Mouse (Mus musculus) cerebellum, adult 11 months (tissue): Measurements from ENCODE around the gene Pou4f2.

Experiments
- DNase-seq: peaks from one replicate; pipeline ENCODE4 v3.0.0; 2022

Gene Pou4f2

DNA sequence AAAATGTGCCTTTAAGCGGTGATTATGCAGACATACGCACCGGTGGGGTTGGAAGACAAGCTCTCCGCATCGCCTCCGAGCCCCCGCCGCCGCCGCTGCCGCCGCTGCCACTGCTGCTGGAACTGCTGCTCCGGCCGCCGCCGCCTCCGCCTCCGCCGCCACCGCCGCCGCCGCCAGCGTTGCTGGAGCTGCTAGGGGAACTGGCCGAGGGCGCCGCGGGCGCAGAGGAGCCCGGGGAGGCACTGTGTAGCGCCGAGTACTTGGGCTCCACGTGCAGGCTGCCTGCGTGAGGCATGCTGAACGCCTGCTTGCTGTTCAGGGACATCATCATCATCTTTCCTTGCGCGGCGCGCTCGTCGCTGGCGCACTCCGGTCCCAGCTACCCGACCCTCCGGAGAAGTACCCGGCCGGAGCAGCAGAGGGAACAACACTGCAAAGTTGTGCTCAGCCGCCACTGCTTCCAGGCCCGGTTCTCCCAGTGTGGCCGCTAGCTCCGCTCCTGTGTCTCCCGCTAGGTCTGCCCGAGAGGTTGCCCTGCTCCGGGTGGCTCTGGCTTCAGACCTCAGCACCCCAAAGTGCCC, at the start of gene Pou4f2:
Gene Pou4f2, minus strand, starts transcription at position 575 of the 581 bp plus-strand sequence.
- DNase-seq: no peak

DNA sequence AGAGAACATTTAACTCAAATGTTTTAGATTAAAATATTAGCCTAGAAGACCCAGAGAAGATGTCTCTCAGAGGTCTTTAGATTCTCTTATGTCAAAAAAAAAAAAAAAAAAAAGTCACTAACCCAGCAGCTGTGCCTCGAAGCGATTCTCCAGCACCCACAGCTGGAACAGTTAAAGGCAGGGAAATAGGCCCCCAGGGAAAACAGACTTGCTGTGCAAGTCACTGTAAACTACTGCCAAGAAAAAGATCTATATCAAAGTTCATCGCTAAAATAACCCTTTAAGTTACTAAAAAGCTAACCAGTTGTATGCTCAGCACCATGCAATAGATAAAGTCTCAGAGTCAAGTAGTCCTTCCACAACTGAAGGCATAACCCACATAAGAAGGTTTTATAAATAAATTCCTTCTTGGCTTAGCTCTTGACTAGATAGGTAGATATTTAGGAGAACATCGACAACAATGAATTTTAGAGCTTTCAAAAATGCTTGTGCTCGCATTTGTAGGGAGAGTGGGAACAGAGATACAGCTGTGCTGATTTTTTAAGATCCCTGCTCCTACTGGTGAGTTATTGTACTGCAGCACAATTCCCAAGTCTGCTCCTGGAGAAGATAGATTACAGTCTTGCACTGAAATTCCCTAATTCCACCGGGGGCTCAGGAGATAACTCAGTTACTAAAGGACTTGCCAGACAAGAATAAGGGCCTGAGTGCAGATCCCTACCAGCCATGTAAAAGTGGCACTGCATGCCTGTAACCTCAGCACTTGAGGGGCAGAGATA, 40.8 kb upstream of the Pou4f2 start:
- no peak for DNase-seq

DNA sequence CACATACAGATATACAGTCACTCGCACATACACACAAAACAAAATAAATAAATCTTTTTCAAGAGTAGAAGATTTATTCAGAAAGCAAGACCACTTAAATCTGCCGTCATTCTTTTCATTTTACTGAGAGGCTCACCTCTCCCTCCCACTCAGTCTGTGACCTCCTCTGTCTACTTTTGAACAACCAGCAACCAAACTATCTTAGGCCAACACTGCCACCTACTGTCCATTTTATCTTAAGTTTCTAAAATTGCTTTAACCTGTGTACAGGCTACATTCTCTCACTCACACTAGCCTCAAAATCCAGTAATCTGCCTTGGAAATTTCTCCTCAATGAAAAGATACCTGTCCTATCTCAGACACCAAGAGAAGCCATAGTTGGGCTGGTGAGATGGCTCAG, 31.4 kb upstream of the Pou4f2 start:
- DNase-seq: no peak

DNA sequence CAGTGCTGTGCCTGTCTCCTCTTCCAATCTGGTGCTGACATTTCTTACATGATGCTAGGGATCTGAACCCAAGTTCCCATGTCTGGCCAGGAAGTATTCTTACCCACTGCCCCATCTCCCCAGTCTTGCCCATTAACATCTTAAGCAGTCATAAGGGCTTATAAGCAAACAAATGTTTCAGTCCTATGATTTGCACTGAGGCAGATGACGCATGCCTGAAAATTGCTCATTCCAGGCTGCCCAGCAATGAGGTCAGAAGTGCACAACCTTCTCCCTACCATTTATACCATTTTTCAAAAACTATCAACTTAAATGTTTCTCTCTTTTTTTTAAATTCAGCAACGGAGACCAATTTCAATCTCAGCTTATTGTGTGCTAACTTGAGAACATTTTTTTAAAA, 27.5 kb upstream of the Pou4f2 start:
- no peak for DNase-seq

DNA sequence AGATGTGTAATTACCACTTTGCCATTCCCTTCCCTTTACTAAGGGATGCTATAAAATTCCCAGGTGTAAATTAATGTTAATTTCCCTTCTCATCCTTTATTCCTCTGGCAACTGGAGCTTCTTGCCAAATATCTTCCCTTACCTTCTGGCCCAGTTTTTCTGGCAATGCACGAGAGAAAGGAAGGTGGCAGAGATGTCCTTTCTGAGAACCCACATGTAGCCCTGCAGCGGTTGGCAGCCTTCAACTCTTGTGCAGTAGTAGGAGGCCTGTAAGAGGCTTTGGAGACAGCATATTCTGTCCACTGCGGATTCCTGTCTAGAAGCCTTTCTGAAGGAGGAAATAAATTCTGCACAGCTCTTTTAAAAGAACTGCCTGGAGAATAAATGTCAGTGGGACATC, 20.0 kb upstream of the Pou4f2 start:
- DNase-seq: no peak

DNA sequence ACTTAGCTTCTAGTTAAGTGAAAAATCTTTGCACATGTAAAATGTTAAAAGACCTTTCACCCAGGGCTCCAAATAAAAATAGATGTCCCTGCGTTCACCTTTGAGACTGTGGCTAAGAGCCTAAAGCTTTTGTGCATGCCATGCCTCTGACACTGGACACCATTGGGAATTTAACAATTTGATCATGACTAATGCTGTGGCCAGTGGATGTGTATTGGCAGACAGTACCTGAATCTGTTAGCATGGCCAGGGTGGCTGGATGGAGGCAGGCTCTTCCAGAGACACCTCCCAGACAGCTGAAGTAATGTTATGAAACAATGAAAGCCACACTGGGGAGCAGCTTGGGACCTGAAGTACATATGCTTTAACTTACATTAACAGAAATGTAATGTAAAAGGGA, 6.3 kb upstream of the Pou4f2 start:
- DNase-seq: no peak

DNA sequence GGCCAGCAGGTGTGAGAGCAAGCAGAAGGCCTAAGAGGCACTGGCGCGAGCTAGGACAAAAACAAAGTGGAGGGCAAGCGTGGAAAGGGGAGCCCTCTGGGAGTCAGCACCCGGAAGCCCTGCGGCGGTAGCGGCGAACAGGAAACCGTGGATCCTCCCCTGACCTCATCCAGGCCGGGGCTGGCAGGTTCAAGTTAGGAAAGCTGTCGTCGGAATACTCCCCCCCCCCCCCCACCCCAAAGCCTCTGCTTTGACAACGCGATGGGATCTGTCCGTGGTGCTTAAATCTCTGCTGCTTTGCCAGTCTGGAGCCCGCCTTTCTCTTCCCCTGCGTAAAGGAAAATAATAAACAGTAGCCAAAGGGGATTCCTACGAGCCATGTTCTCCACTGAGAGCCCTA, 1.7 kb upstream of the Pou4f2 start:
- no peak for DNase-seq

DNA sequence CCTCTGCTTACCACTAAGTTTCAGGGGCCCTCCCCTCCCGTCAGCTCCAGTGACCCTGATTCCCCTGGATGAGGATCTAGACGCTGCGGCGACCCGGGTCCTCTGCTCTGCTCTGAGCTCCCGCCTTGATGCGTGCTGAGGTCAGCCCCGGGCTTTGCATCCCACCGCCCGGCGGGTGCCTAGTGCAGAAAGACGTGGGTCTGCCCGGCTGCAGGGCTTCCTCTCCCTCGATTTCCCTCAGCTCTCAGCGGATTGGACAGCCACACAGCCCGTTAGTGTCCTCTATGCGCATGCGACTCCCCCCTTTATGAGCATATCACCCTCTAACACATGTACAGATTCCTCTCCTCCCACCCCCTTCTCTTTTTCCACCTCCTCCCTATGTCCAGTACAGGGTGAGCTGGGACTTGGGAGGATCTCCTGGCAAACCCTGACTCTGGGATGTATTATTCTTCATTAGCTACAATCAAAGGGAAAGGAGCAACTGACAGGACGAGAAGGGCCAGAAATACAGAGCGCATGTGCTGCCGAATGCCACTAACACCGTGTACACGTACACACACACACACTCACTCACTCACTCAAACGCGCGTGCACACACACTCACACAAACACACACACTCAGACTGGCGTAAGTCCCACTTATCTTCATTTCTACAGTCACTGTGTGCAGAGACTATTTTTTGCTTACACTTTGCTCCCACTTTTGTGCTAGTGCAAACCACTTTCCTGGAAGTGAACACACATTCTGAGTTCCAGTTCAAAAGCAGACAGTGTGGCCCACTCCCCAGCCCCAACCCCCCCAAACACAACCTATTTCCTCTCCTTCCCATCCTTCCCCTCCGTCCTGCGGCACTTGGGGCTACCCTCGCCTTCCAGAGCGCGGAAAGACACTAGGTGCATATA, 948 bp upstream of the Pou4f2 start:
- no peak for DNase-seq

DNA sequence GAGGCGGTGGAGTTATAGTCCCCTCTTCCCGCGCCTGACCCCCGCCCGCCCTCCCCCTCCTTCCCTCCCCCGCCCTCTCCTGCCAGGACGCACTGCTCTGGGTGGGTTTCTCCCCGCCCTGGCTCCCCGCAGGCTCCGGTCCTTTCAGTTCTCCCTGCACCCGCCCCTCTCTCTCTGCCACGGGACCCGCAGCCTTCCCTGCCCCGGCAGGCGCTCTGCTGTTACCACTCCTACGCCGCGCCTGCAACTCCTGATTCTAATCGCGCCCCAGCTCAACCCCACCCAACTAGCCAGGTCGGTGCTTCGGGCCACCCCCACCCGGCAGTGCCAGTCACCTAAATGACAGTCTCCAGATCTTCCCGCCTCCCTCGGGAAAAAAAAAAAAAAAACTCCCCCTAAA, 216 bp upstream of the Pou4f2 start:
- DNase-seq: no peak

DNA sequence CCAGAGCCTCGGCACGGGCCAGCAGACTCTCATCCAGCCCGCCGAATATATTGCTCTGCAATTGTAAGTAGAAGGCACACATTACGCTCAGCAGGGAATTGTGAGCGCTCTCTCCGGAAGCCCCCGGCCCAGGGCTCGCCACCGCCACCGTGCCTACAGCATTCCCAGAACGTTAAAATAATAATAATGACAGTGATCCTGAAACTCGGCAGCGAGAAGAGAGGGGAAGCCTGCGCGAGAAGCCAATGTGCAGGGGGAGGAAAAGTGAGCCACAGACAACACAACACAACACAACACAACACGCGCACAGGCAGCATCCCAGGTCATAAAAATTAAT, 853 bp downstream of the Pou4f2 start:
- DNase-seq: no peak

DNA sequence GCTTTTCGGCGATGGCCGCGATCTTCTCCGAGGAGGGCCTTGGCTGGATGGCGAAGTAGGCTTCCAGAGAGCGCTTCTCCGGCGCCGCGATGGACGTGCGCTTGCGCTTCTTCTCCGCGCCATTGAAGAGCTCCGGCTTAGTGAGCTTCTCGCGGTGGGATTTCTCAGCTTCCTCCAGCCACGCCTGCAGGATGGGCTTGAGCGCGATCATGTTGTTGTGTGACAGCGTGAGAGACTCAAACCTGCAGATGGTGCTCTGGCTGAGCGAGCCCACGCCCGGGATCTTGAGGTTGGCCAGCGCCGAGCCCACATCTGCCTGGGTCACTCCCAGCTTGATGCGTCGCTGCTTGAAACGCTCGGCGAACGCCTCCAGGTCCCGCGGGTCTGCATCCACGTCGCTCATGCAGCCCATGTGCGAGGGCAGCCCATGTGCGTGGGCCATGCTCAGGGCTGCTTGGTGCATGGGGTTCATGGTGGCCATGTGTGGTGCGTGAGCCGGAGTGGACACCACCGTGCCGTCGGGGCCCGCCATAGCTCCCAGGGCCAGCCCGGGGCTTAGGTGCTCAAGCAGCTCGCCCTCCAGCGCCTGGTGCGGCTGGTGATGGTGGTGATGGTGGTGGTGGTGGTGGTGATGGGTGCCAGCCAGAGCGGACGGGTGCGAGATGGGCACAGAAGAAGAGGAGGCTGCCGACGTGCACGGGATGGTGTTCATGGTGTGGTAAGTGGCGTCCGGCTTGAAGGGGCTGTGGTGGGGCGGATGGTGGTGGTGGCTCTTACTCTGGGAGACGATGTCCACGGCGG, 1.4 kb downstream of the Pou4f2 start:
- DNase-seq: no peak

DNA sequence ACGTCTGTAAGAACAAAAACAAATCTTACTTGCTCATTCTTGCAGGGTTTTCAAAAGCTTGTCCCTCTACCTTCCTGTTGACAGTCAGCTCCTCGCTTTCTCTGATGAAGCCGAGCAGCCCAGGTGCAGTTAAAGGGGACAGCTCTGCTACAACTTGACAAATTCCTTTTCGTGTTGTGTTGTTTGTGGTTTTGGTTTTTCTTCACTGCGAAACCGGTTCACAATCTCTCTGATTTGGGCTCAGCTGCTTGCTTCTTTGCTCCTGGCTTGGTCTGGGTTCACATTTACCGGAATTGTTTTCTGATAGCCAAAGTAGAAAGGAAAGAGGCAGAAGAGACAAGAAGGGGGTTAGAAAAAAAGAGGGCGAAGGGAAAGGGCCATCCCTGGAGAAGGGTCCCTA, 2.1 kb downstream of the Pou4f2 start:
- no peak for DNase-seq

DNA sequence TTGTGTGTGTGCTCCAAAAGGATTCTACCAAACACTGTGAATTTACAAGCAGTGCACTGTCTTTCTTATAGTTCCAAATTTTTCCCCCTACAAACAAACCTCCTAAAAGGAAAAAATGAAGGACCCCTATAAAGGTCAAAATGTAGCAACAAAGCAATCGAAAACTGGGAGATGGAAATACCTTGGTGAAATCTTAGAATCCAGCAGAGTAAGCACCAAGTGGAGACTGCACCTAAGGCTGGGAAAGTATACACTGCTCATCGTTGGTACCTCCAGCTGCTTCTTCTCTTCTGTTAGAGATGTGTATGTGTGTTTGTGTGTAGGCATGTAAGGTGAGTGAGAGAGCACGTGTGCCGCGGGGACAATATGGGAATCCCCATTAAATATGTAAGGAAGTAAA, 3.1 kb downstream of the Pou4f2 start:
- no peak for DNase-seq

DNA sequence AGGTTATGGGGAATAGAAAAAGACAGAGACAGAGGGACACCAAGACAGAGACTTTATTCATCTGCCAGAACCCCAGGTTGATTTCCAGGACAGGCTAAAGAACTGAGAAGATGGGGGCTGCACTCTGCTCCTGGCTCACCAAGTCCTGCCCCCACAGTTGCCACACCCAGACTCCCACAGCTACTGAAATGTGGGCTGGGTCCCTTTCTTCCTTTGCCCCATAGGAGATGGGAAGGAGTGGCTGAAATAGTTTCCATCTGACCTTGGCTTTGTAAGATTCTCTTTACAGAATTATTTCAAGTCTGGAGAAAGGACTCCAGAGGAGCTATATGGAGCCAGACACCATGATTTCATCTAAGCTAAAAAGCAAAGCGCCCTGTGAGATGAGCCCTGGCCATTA, 4.0 kb downstream of the Pou4f2 start:
- DNase-seq: no peak

DNA sequence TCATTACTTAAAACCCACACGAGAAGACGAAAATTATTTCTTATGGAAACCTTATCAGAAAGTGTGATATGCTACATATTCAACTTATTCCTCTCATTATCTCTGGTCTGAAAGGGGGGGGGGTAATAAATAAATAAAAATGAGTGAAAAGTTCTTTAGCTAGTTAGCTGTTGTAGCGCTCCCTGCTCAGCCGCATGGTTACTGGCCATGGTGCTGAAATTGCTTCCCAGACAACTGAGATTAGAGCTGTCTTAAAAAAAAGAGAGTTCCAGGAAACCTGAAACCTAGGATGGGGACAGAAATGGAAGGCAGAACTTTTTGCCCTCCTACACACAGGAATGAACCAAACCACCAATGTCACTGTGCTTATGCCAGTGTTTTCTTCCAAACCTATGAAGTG, 5.1 kb downstream of the Pou4f2 start:
- no peak for DNase-seq

DNA sequence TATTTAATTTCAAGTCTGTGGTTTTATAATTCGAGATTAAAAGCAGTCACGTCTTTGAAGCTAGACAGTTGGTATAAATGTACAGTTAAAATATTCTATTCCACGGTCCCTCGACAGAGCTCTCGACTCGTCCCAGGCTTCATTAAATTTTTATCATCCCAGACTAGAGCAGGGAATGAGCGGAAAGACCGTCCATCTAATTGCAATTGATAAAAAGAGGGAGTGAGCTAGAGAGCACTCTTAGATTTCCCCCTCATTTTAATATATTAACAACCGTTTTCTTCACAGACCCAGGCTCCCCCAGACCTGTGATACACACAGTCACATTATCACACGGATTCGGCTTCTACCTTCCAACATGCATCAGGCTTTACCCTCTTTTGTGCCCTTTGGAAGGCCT, 8.3 kb downstream of the Pou4f2 start:
- DNase-seq: no peak

DNA sequence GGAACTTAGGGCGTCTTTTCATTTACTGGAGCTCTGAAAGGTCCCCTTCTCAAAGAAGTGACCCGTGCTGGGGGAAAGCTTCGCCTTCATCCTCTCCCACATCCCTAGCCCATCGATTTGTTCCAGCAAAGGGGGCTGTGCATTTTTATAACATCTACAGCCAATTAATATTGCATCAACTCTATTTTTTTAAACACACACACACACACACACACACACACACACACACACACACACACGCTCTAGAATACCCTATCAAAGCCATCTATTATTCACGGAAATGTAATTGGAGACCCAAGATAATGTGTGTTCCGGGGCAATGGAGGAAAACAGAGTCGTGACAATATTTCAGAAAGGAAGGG, 8.7 kb downstream of the Pou4f2 start:
- no peak for DNase-seq

DNA sequence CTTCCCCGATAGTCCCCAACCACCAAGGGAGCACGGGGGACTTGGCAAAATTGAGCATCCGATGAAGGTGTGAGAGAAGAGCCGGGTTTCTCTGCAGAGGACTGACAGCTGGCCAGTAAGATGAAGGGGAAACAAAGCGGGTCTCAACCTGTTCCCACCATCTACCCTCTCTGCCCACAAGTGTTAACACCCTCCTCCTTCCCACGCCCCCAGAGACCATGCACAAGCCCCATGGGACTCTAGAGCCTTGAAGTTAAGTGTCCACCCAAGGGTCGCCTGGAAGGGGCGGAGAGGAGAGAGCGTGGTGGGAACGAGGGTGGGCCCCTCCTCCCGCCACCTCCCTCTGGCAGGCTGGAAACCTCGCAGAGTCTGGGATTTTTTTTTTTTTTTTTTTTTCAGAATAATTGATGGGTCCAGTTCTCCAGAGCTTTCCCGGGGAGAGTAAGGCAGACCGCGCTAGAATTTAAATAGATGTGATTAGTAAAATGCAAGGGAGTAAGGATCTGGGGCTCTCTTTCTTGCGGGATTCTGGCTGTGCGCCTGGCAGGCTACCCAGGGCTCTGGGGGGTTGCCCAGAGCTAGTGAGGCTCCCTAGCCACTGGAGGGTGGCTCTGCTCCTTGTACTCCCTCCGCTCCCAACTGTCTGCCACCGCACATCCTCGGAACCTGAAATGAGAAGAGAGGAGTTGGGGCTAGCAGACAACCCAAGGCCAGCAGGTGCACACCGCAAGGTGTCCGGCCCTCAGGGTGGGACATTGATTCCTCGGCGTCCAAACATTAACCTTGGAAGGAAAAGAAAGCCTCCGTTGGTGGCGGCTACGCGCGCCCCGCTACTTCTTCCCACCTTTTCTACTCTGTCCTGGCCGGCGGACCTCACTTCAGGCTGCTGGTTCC, 9.3 kb downstream of the Pou4f2 start:
- DNase-seq: no peak

DNA sequence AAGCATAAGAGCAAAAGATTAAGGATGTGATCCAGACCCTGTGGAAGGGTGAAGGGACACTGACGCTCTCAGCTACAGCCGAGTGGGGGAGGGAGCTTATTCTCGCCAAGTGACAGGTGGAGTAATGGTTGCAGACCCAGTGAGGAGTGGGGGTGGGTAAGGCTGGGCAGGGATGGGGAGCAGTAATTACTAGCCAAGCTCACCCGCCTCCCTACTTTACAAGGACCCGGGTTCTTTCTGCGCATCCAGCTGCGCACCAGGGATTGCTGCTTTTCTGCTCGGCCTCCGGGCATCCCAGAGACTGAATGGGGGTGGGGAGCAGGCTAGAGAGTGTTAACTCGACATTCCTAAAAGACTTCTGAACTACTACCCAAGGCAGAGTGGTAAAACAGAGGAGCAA, 10.0 kb downstream of the Pou4f2 start:
- no peak for DNase-seq

DNA sequence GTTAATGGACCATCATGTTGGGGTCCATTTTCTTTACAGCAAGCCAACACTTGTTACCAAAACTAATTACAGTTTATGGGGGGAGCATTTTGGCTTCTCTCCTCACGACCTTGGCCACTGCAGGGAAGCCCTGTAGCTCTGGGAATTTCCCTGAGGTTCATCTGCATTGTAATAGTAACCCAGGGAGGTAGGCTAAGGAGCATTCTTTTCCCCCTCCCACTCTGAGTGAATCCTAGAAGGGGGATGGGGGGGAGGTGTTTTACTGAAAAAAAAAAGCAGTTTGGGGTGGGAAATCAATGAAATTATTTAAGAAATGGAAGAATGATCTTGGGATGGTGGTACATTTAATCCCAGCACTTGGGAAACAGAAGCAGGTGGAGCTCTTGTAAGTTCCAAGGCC, 12.5 kb downstream of the Pou4f2 start:
- DNase-seq: no peak

DNA sequence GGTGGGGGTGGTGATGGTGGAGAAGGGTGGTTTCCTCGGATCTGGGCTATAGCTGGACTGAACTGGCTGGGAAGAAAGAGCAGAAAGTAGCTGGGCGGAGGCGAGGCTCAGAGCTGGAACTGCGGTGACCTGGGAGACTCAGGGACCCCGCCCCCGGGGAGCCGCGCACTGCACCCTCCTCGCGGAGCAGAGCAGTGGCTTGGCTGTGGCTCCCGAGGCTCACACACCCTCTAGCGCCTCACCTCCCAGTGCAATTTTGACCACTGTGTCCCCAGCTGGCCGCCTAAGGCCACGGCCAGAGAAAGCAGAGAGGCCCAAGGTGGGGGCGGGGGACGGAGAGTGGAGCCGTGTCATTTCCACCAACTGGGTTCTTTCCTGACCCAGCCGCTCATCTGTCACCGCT, 16.3 kb downstream of the Pou4f2 start:
- no peak for DNase-seq

DNA sequence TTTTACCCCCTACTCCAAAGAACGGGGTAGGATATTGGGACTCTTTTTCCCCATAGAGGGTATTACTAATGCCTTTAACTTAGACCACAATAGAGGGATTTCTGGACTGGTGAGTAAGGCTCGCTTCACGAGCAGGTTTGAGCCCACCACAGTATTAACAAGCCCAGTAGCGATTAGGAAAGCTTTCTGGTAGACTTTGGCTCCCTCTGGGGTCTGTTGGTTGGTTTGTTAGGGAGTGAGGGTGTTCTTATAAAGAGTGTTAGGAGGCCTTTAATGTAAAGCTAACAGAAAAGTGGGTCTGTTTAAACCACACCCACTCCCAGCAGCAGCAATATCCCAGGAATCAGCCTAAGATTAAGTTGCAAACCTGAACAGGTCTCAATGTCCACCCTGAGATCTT, 17.2 kb downstream of the Pou4f2 start:
- no peak for DNase-seq
